Mouse (Mus musculus) embryonic fibroblast, embryonic 13.5 days (primary cell): ENCODE data around the gene Fosl1. TPM values are rescaled to one million over a fixed set of nuclear protein-coding genes. Genes with fewer than 3 reads are reported as not detected.

ENCODE experiments used
- H3K27ac ChIP-seq: 2 replicates; pipeline ENCODE4 v1.5.1; 2012; ENCODE audit warnings: low read length, control low read depth, inconsistent platforms; ENCODE audit not compliant: insufficient read depth
- H3K4me1 ChIP-seq: 2 replicates; pipeline ENCODE4 v1.6.1; 2011; ENCODE audit warnings: low read length; ENCODE audit not compliant: control insufficient read depth, insufficient read depth
- H3K4me3 ChIP-seq: 2 replicates; pipeline ENCODE4 v1.5.1; 2011; ENCODE audit warnings: mild to moderate bottlenecking, control low read depth, low read length; ENCODE audit not compliant: insufficient read depth
- CTCF ChIP-seq: IDR thresholded peaks from 2 replicates; pipeline ENCODE4 v1.5.1; 2011; ENCODE audit warnings: mild to moderate bottlenecking, control low read depth, low read length, moderate library complexity, borderline replicate concordance; ENCODE audit not compliant: insufficient read depth
- POLR2A ChIP-seq: IDR thresholded peaks from 2 replicates; pipeline ENCODE4 v1.6.1; 2011; ENCODE audit warnings: low read depth, mild to moderate bottlenecking, control low read depth, low read length, moderate library complexity
- polyA plus RNA-seq: library from polyadenylated mRNA; stranded (reverse); fragments of >200 nt; gene quantifications from 2 replicates; pipeline ENCODE4 v1.2.4, GENCODE M21; 2011; ENCODE audit warnings: low read depth; ENCODE audit not compliant: missing spikeins, insufficient read length

Gene Fosl1
- polyA plus RNA-seq, 1 experiment = 13.4 TPM

GRCm38 (mm10) chr19:5413840-5414239 is 33.5 kb upstream of the Fosl1 start:
- Histone ChIP-seq H3K27ac (no peak overlapping the region), H3K4me3 (no peak overlapping the region), H3K4me1 (no peaks in the 10 kb centered on the region)
- no peak for TF ChIP-seq POLR2A
- no peak for TF ChIP-seq CTCF

- Histone ChIP-seq H3K27ac (no peak overlapping the region), H3K4me1 (no peaks in the 10 kb centered on the region), H3K4me3 (no peak overlapping the region)
- no peak for TF ChIP-seq CTCF
- TF ChIP-seq POLR2A = no peak
Observed at GRCm38 (mm10) chr19:5414534-5414957, 32.8 kb upstream of the Fosl1 start.

DNA sequence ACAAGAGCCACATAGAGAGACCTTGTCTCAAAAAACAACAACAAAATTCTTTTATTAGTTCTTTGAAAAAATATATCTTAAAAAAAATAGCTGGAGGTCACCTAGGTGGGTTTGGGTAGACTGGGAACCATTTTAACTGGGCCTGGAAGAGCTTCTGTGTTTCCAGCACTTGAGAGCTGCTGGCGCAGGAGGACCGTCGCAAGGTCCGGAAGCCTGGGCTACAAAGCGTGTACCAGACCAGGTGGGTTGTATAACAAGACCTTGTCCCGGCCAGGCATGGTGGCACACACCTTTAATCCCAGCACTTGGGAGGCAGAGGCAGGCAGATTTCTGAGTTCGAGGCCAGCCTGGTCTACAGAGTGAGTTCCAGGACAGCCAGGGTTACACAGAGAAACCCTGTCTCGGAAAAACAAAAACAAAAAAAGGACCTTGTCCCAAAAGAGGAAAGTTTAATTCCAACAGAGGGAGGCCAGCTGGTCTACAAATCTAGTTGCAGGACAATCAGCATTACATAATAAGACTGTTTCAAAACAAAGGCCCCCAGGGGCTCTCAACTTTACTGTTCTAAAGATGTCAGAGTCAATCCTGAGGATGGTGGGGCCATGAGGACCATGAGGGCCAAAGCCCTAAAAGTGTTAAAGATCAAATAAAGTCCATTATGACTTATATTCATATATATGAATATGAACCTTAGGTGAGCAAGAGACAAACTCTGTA is 28.4 kb upstream of the Fosl1 start:
- H3K27ac ChIP-seq = no peak overlapping the region
- TF ChIP-seq POLR2A = no peak
- H3K4me3 ChIP-seq = no peak overlapping the region
- H3K4me1 ChIP-seq = no peaks in the 10 kb centered on the region

- H3K4me1 ChIP-seq = no peaks in the 10 kb centered on the region
- no peak overlapping the region for H3K27ac ChIP-seq
- H3K4me3 ChIP-seq = no peak overlapping the region
- TF ChIP-seq POLR2A = no peak
- TF ChIP-seq CTCF = no peak
Observed at GRCm38 (mm10) chr19:5419630-5420029, 27.7 kb upstream of the Fosl1 start.

DNA sequence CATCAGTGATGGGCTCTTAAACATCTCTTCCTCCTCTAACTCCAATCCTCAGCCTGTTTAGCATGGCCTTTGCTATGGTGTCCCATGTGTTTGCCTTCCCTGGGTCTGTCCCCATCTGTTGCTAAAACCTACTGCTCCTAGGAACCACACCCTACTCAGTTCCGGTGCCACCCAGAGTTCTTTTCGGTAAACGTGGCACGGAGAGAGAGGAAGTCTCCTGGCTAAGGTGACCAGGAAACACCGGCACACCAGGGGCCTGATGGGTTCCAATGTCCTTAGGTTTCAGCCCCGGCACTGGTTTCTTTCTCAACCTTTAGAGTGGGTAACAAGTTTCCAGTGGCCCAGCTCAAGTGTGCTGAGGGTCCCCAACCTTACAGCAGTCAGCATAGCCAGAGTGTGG is 26.8 kb upstream of the Fosl1 start:
- Histone ChIP-seq H3K27ac (no peak overlapping the region), H3K4me1 (no peaks in the 10 kb centered on the region), H3K4me3 (no peak overlapping the region)
- no peak for TF ChIP-seq CTCF
- TF ChIP-seq POLR2A = no peak

- no peak overlapping the region for H3K4me3 ChIP-seq
- H3K4me1 ChIP-seq = no peaks in the 10 kb centered on the region
- TF ChIP-seq CTCF (no peak), POLR2A (no peak)
- H3K27ac ChIP-seq = no peak overlapping the region
Observed at GRCm38 (mm10) chr19:5421784-5422183, 25.6 kb upstream of the Fosl1 start.

DNA sequence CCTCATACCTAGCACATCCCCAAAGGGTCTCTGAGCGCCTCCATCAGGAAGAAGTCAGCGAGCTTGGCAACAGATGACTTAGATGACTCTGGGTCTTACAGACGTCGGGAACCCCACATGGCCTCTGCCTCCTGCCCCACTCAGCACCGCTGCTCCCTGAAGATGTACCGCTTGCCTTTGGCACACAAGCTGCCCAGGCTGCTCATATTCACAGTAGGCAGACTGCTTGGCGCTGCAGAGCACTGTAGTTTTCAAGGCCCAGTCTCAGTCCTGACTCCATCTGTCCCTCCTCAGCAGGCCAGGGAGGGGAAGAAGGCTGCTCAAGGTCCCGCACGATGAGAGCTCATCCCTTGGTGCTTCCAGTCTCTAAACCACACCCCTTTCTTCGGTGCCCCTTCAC is 25.1 kb upstream of the Fosl1 start:
- no peak overlapping the region for H3K27ac ChIP-seq
- no peak overlapping the region for H3K4me3 ChIP-seq
- no peak for TF ChIP-seq CTCF
- no peak for TF ChIP-seq POLR2A
- H3K4me1 ChIP-seq = no peaks in the 10 kb centered on the region

GRCm38 (mm10) chr19:5422895-5423443 is 24.4 kb upstream of the Fosl1 start:
- TF ChIP-seq CTCF (no peak), POLR2A (no peak)
- Histone ChIP-seq H3K4me3 (no peak overlapping the region), H3K4me1 (peaks cover 2% of the 10 kb centered on the region; the same call in 1 of the 2 replicates), H3K27ac (no peak overlapping the region)

DNA sequence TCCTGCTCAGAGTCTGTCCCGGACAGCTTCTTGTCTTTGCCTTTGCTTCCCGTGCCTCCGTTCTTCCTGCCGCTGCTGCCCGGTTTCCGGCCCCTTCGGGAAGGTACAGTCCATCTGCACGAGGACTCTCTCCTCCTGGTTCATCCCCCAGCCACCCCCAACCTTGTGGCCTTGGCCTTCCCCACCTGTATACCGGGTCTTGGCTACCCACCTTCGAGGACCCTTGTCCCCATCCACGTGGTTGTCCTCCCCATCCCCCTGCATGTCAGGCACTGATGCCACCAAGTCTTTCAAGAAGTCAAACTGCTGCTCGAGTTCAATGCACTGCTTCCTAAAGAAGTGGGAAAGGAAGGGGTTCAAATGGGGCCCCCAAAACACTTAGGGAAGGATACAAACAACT is 23.8 kb upstream of the Fosl1 start:
- Histone ChIP-seq H3K4me1 (peaks cover 2% of the 10 kb centered on the region; the same call in 1 of the 2 replicates), H3K4me3 (peak overlapping the region; percentile 65)

DNA sequence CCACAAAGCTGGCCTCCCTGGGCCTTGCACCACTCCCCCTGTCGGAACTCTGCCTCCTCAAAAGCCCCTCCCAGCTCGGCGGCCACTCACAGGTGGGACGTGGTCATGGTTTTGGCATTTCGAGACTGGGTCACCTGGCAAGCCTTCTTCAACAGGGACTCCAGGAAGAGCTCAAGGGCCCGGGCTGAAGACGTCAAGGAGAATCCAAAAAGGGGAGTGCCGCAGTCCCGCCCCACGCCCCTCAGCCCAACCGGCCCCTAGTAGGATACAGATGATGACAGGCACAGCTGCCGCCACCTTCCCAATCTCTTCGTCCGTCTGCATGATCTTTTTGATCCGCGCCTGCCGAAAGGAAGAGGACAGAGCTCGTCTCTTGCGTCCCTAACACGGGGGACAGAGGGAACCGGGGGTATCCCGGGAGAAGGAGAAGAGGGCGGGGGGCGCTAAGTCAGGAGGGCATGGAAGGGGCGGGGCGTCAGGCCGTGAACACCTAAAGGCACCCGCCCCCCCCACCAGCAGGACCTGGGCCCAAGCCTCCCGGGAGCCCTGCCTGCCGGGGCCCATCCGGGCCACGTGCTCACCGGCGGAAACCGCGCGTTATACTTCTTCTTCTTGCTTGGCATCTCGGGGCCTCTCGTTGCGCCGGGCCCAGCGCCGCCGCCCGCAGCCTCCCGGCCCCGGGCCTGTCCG is 23.1 kb upstream of the Fosl1 start:
- 0 out of 2 replicates have a peak, but pooled peaks have one; percentile 41 for TF ChIP-seq POLR2A
- no peak for TF ChIP-seq CTCF
- H3K27ac ChIP-seq = peak overlapping the region; percentile 86
- H3K4me1 ChIP-seq = peaks cover 6% of the 10 kb centered on the region
- peak overlapping the region; percentile 65 for H3K4me3 ChIP-seq

More for the DNA sequence above, 23.8 kb upstream of the Fosl1 start:
- no peak for TF ChIP-seq POLR2A
- no peak for TF ChIP-seq CTCF
- H3K27ac ChIP-seq = no peak overlapping the region
